Mouse (Mus musculus) stomach, embryonic 16.5 days (tissue): ENCODE results near the gene Higd1b. TPM values are rescaled to one million over a fixed set of nuclear protein-coding genes. Genes with fewer than 3 reads are reported as not detected.
A peak's percentile ranks its signal among the peaks of the same experiment; 100 is the strongest.

Source experiments
- ATAC-seq: fragments of 200-750 bp; cut with Nextera tagmentation; 2 replicates; pipeline ENCODE4 v1.8.0; 2017; ENCODE audit warnings: moderate number of reproducible peaks, moderate TSS enrichment; ENCODE audit not compliant: insufficient read depth, low FRiP score
- H3K27ac ChIP-seq: fragments of 300-500 bp; sonication (generic); 2 replicates; pipeline ENCODE4 v1.5.1; 2014; ENCODE audit warnings: low read length
- H3K27me3 ChIP-seq: fragments of 300-500 bp; sonication (generic); 2 replicates; pipeline ENCODE4 v1.6.1; 2014; ENCODE audit warnings: low read length, control low read depth, mixed read lengths; ENCODE audit not compliant: control insufficient read depth, insufficient read depth
- H3K36me3 ChIP-seq: fragments of 300-500 bp; sonication (generic); 2 replicates; pipeline ENCODE4 v1.6.1; 2014; ENCODE audit warnings: low read length; ENCODE audit not compliant: control insufficient read depth, insufficient read depth
- H3K4me1 ChIP-seq: fragments of 300-500 bp; sonication (generic); 2 replicates; pipeline ENCODE4 v1.6.1; 2014; ENCODE audit warnings: low read length, control low read depth, mixed read lengths; ENCODE audit not compliant: control insufficient read depth, insufficient read depth
- H3K4me2 ChIP-seq: fragments of 300-500 bp; sonication (generic); 2 replicates; pipeline ENCODE4 v1.6.1; 2014; ENCODE audit warnings: low read depth, low read length, mixed read lengths
- H3K4me3 ChIP-seq: fragments of 300-500 bp; sonication (generic); replicated peaks from 2 replicates; pipeline ENCODE4 v1.5.1; 2014; ENCODE audit warnings: mild to moderate bottlenecking, low read length
- H3K9ac ChIP-seq: fragments of 300-500 bp; sonication (generic); 2 replicates; pipeline ENCODE4 v1.6.1; 2014; ENCODE audit warnings: low read length
- H3K9me3 ChIP-seq: fragments of 300-500 bp; sonication (generic); replicated peaks from 2 replicates; pipeline ENCODE4 v1.6.1; 2016; ENCODE audit warnings: low read length, control low read depth; ENCODE audit not compliant: control insufficient read depth
- WGBS: fragments of 180-500 bp; shearing (Covaris S2); extraction: QIAGEN DNeasy Blood & Tissue Kit; methylation state at CpG from one replicate; pipeline ENCODE4 v1.1.7; 2014; 5-methylcytosine and 5-hydroxymethylcytosine counted together
- polyA plus RNA-seq: library from polyadenylated mRNA; unstranded; fragments of >200 nt; fragmentation: Nextera tagmentation; extraction: Ambion mirVana; gene quantifications from 2 replicates; pipeline ENCODE4 v1.2.1, GENCODE M21; 2015

Gene Higd1b
- polyA plus RNA-seq, 1 experiment from 2014 or later = 1.2 TPM

DNA sequence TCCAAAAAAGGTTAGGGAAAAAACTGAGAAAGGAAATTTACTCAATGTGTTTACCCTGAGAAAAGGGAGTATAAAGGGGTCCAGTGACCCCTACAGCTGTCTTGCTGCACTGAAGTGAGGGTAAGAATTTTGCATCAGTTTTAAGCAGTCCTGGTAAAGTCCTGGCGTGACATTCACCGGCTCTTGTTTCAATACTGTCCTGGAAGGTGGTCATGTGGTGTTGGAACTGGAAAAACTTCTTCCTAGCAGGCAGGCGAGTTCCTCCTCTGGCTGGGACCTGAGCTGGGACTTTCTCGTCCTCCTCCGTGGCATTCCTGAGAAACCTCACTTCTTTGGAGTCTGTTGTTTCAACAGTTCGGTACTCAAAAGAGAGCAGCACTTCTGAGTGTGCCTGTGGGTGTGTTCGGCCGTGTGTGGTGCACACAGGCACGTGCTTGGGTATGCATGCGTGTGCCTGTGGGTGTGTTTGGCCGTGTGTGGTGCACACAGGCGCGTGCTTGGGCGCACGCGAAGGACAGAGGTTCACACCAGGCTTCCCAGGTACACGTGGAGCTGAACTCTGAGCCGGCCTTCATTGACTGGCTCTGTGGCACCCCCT lies 2.9 kb upstream of the Higd1b start:
- Histone ChIP-seq H3K9ac (peak overlapping the region; percentile 35; the same call in 1 of the 2 replicates), H3K27me3 (no peaks in the 10 kb centered on the region), H3K4me3 (no peak overlapping the region), H3K9me3 (no peaks in the 10 kb centered on the region), H3K27ac (no peak overlapping the region), H3K4me1 (peaks cover 5% of the 10 kb centered on the region; the same call in 1 of the 2 replicates), H3K4me2 (no peak overlapping the region), H3K36me3 (no peaks in the 10 kb centered on the region)
- ATAC-seq = no peak
- 47% methylated on average over 18 of the region's 18 CpGs for WGBS

DNA sequence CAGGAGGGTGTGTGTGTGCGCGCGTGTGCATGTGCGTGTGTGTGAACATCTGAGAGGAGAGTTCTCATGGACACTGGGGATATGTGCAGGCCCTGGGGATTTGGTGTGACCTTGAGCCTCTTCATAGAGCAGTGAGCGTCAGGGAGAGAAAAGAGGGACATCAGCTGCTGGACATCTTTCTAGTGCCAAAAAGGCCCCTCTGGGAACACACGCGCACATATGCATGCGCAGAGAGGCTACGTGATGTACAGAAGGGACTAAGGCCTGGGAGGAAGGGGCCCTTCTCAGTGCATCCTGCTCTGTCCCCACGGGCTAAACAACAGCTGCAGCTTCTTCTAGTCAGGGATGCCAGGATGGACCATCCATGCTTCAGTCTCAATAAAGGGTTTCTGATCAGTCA lies 1.4 kb upstream of the Higd1b start:
- H3K9me3 ChIP-seq = no peaks in the 10 kb centered on the region
- H3K4me1 ChIP-seq = peaks cover 5% of the 10 kb centered on the region; the same call in 1 of the 2 replicates
- H3K9ac ChIP-seq = no peak overlapping the region; the same call in 1 of the 2 replicates
- no peak overlapping the region for H3K4me3 ChIP-seq
- ATAC-seq = peak; percentile 23; the same call in 1 of the 2 replicates
- no peak overlapping the region for H3K4me2 ChIP-seq
- H3K27me3 ChIP-seq = no peaks in the 10 kb centered on the region
- no peaks in the 10 kb centered on the region for H3K36me3 ChIP-seq
- WGBS = 83% methylated on average over 10 of the region's 10 CpGs
- peak overlapping the region; percentile 23; the same call in 1 of the 2 replicates for H3K27ac ChIP-seq

DNA sequence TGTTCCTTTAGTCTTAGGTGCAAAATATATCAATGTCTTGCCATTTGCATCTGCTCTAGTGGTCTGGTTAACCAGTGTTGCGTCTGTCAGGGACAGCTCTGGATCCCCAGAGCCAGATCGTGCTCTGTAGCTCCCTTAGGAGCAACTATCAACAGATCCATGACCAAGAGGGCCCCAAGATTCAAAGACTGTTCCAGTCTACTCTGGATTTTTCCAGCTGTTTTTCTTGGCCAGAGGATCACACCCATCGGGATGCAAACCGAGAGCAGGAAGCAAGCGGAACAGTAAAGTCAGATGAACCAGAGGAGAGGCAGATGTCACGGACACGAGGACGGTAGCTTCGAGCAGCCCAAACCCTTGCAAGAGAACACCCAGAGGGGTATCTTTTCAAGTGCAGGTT lies 497 bp downstream of the Higd1b start:
- H3K9ac ChIP-seq = no peak overlapping the region
- H3K4me1 ChIP-seq = peaks cover 5% of the 10 kb centered on the region; the same call in 1 of the 2 replicates
- ATAC-seq = no peak
- H3K4me3 ChIP-seq = no peak overlapping the region
- H3K27ac ChIP-seq = no peak overlapping the region
- H3K4me2 ChIP-seq = no peak overlapping the region
- WGBS = 83% methylated on average over 9 of the region's 9 CpGs
- no peaks in the 10 kb centered on the region for H3K9me3 ChIP-seq
- no peaks in the 10 kb centered on the region for H3K36me3 ChIP-seq
- no peaks in the 10 kb centered on the region for H3K27me3 ChIP-seq

DNA sequence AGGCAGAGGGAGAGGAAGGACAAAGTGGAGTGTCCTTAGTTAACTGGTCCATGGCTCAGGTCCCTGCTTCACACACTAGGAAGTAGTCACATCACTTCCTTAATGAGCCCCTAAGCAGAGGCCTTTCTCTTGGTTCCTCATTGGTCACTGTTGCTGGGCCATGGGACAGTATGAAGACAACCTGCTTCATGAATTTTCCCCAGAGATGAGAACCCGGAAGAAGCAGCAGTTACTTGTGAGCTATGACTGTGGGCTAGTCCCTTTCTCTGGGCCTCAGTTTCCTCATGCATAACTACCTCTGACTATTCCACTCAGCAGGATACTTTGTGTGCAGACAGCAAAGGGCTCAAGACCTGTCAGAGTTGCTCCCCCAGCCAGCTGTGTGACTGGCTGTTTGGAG lies 1.7 kb downstream of the Higd1b start:
- Histone ChIP-seq H3K4me1 (peaks cover 3% of the 10 kb centered on the region; the same call in 1 of the 2 replicates), H3K27me3 (no peaks in the 10 kb centered on the region), H3K36me3 (no peaks in the 10 kb centered on the region), H3K4me2 (no peak overlapping the region), H3K9me3 (no peaks in the 10 kb centered on the region), H3K4me3 (no peak overlapping the region), H3K9ac (no peak overlapping the region), H3K27ac (0 out of 2 replicates have a peak overlapping the region, but pooled peaks have one; percentile 8)
- ATAC-seq = no peak
- WGBS = 91% methylated on average over 1 of the region's 1 CpGs

DNA sequence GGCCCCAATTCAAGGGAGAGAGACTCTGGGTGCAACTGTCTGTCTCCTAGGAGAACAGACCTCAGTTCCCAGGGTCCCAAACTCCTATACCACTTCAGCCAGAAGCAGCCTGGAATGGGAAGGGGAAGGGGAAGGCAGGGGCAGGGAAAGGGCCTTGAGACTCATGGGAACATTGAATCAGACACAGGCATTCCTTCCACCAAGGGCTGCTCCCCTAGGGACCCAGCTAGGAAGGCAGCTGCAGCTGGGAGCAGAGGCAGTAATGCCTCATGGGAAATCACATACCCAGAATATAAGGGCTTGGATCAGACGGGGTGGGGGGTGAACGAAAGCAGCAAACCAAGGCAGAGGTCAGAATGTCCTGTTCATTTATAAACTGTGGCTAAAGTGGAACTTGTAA lies 2.5 kb downstream of the Higd1b start:
- Histone ChIP-seq H3K4me1 (no peaks in the 10 kb centered on the region), H3K9ac (no peak overlapping the region), H3K4me3 (no peak overlapping the region), H3K36me3 (no peaks in the 10 kb centered on the region), H3K27me3 (no peaks in the 10 kb centered on the region), H3K9me3 (no peaks in the 10 kb centered on the region), H3K4me2 (no peak overlapping the region), H3K27ac (no peak overlapping the region)
- ATAC-seq = no peak; the same call in 1 of the 2 replicates
- WGBS = 77% methylated on average over 2 of the region's 2 CpGs

DNA sequence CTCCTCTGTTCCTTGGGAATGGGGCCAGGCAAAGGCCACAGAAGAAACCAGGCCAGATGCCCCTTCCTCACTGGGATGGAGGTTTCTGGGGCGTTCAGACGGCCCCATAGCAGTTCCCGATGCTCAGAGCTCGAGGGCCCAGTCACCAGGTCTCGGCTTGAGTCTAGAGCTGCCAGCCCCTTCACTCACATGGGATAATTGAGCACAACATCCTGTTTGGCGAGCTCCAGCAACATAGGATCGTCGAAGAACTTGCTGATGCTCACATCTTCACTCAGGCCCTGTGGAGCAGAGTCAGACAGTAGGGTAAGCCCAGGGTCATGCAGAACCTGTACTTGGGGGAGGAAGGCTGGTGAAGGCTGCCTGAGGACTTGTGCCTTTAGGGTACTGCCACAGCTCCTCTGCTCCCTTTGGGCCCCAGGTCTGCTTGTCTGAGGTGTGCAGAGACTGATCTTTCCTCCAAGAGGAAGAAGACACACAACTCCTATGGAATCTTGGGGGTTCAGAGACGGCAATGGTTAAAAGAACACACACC lies 3.0 kb downstream of the Higd1b start:
- no peaks in the 10 kb centered on the region for H3K27me3 ChIP-seq

DNA sequence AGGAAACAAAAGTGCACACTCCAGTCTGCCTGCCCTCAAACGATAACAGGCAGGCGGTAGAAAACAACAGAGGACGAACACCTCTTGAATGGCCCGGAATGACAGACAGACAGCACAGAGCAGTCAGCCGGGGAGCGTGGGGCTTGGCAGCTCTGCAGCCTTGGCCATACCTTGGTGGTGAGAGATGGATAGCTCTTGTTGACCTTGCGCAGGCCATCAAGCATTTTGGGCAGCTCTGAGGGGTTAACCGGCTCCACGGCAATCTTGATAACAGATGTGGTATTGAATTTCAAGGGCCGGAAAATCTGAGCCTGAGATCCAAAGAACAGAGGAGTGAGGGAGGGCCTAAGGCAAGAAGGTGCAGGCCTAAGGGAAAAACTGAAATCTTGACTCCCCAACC lies 10.3 kb downstream of the Higd1b start:
- no peaks in the 10 kb centered on the region for H3K9me3 ChIP-seq
- H3K4me1 ChIP-seq = no peaks in the 10 kb centered on the region
- H3K27me3 ChIP-seq = no peaks in the 10 kb centered on the region
- no peak overlapping the region for H3K27ac ChIP-seq
- H3K9ac ChIP-seq = no peak overlapping the region
- H3K4me3 ChIP-seq = no peak overlapping the region
- WGBS = 72% methylated on average over 10 of the region's 10 CpGs
- peaks cover 15% of the 10 kb centered on the region; the same call in 1 of the 2 replicates for H3K36me3 ChIP-seq
- no peak overlapping the region for H3K4me2 ChIP-seq
- ATAC-seq = no peak

More for the DNA sequence above, 3.0 kb downstream of the Higd1b start:
- WGBS = 81% methylated on average over 9 of the region's 9 CpGs
- Histone ChIP-seq H3K27ac (peak overlapping the region; percentile 13; the same call in 1 of the 2 replicates), H3K9ac (peak overlapping the region; percentile 1; the same call in 1 of the 2 replicates), H3K9me3 (no peaks in the 10 kb centered on the region), H3K4me3 (no peak overlapping the region), H3K4me2 (no peak overlapping the region), H3K36me3 (no peaks in the 10 kb centered on the region), H3K4me1 (no peaks in the 10 kb centered on the region)
- no peak for ATAC-seq

DNA sequence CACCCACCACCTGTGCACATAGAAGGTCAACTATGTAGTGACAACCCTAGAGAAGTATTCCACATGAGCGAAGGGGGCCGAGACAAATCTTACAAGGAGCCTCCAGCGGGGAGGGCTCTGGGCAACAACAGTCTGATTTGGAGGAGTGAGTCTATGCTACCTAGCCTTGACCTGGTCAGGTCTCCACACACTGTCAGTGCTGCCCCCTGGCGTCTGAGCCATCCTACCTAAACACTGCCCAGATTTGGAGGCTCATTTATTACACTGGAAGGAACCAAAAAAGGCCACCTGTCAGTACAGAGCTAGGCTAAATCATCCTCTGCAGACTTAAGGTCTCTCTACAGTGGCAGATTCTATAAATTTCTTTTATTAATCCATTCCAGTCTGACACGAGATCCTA lies 16.2 kb downstream of the Higd1b start:
- Histone ChIP-seq H3K9ac (no peak overlapping the region), H3K4me2 (no peak overlapping the region), H3K9me3 (no peaks in the 10 kb centered on the region; the same call in 1 of the 2 replicates), H3K27ac (no peak overlapping the region), H3K36me3 (peaks cover 7% of the 10 kb centered on the region), H3K27me3 (no peaks in the 10 kb centered on the region), H3K4me3 (no peak overlapping the region), H3K4me1 (no peaks in the 10 kb centered on the region)
- WGBS = 66% methylated on average over 5 of the region's 5 CpGs
- ATAC-seq = peak; percentile 62; the same call in 1 of the 2 replicates

DNA sequence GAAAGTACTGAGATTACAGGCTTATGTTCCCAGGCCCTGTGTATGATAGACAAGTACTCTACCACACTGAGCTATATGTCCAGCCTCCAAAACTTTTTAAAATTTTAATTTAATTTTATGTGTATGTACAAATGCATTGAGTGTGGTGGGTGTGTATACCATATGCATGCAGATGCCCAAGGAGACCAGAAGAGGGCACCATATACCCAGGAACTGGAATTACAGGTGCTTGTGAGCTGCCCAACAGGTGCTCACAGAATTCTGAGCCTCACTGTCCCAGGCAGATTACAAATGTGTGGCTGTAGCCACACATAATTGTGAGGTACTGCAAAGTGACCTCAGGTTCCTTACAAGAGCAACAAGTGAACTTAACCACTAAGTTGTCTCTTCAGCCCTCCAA lies 18.1 kb downstream of the Higd1b start:
- no peak overlapping the region for H3K9ac ChIP-seq
- no peaks in the 10 kb centered on the region; the same call in 1 of the 2 replicates for H3K9me3 ChIP-seq
- H3K4me2 ChIP-seq = no peak overlapping the region
- no peaks in the 10 kb centered on the region for H3K27me3 ChIP-seq
- no peak for ATAC-seq
- H3K4me1 ChIP-seq = no peaks in the 10 kb centered on the region
- peaks cover 12% of the 10 kb centered on the region for H3K36me3 ChIP-seq
- no peak overlapping the region for H3K4me3 ChIP-seq
- H3K27ac ChIP-seq = no peak overlapping the region
